Mouse (Mus musculus): ENCODE data around the gene Adam6a.
"Not testable (repeated sequence)": the region's sequence is repeated elsewhere in the genome, so short reads cannot be mapped to it uniquely, and the experiment has no call there.

Adam6a gene

DNA sequence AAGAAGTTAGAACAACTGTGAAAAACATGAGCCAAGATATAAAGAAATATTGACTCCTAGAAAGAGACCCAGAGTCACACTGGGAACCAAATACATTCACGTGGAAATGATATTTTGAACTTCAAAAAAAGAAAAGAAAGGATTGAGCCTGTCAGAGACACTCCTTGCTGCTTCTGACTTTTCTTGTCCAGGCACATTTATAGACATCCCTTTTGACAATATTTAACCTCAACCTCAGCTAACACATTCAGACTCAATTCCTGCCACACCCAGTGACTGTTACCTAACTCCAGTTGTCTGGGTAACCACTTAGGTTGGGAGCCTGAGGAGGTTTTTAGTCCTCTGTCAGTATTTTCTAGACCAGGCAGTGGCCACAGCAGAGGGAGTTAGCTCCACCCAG is at the start of gene Adam6a:
Gene Adam6a (plus strand): TSS at position 301 of the 400 bp plus-strand sequence.
- not testable (repeated sequence) for DNase-seq (ENCODE audit: extremely low read depth, low read depth, low spot score)

DNA sequence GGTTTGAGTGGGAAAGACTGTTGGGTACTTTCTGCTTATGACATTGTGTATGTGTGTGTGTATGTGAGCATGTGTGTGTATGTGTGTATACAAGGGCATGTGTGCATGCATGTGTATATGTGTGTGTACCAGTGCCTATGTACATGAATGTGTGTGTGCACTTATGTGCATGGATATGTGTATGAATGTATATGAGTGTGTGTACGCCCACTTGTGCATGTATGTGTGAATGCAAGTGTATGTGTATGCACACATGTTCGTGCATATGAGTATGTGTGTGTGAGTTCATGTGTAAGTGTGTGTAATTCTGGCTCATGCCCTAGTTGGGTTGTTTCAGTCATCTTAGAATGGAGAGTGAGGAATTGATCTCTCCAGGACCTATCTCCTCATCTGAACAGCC is 17.8 kb upstream of the Adam6a start:
- DNase-seq (ENCODE audit: extremely low read depth, low read depth, low spot score): no peak

DNA sequence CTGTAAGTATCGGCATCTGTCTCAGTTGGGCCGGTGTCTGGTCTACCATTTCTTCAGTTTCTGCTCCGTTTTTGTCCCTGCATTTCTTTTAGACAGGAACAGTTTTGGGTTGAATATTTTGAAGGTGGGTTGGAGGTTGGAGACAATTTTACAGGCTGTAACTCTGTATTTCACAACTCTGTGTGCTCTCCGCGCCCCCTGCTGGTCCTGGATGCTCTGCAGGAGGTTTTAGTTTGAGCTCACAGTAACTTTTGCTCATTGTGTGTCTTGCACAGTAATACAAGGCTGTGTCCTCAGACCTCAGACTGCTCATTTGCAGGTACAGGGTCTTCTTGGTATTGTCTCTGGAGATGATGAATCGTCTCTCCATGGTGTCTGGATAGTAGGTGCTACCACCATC is 34.5 kb downstream of the Adam6a start:
- DNase-seq (ENCODE audit: extremely low read depth, low read depth, low spot score): no peak

DNA sequence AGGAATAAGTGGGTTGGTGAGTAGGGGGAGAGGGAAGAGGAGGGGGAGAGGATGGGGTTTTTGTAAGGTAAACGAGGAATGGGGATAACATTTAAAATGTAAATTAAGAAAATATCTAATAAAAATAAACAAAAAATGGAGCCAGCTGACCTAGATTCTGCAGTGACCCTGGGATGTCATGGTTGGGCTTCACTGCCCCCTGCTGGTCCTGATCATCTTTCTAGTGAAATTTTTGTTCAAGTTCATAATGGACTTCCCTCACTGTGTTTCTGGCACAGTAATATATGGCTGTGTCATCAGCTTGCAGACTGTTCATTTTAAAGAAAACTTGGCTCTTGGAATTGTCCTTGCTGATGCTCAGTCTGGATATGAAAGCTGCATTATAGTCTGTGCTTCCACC is 44.3 kb downstream of the Adam6a start:
- no peak for DNase-seq (ENCODE audit: extremely low read depth, low read depth, low spot score)

All from fat pad, adult 2 months (tissue).